ENCODE assay signal across 14 mouse cellular contexts in the genomic region with DNA sequence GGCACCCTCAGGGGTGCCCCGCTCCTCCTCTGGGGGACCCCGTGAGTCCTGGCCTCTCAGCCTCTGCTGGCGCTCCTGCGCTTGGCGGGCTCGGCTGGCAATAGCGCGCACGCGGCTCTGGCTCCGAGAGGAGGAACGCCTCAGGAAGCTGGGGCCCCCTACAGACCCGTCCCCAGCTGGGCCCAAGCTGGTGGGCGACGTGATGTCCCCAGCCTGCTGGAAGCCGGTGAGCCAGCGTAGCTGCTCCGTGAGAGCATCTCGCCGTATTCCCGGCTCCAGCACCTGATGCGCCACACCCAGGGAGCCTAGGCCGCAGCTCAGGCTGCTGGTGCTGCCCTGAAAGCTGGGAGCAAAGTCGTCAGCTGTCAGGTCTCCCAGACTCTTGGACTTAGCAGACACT. TPM values are rescaled to one million over a fixed set of nuclear protein-coding genes. Genes with fewer than 3 reads are reported as not detected.
DNase-seq lines count a peak whose midpoint lies in the region; ATAC-seq lines count a peak whose summit lies in the region.
"Had no signal": no experiment of that assay in that cellular context is flagged by ENCODE, and none has a peak within 500 bp of the region (broad histone marks: within the 10 kb centered on the region; RNA-seq: fewer than 3 reads in every experiment).

No protein-coding gene starts in this region.

- peak overlapping the region; percentile 23; the same call in 1 of the 2 replicates for H3K9ac ChIP-seq in intestine, embryonic 16.5 days (ENCODE audit: low read depth, low read length)
- H3K9ac ChIP-seq in intestine, embryonic 15.5 days, result no peak overlapping the region
- peak overlapping the region; percentile 46; the same call in 1 of the 2 replicates for H3K9ac ChIP-seq in forebrain, embryonic 13.5 days
- H3K9ac ChIP-seq in midbrain, embryonic 16.5 days (ENCODE audit: low read depth, low read length), result peak overlapping the region; percentile 45; the same call in 1 of the 2 replicates

- no peak overlapping the region for H3K4me2 ChIP-seq in intestine, embryonic 16.5 days (ENCODE audit: low read depth, low read length)
- H3K4me2 ChIP-seq in intestine, embryonic 15.5 days (replicated peaks), result no peak overlapping the region
- H3K4me2 ChIP-seq in forebrain, embryonic 13.5 days, result no peak overlapping the region
- no peak overlapping the region for H3K4me2 ChIP-seq in midbrain, embryonic 16.5 days (ENCODE audit: low read length)

- peak; percentile 25 for DNase-seq in R1 (ENCODE audit: low read depth, low spot score)
- no peak for DNase-seq in left cerebral cortex, postnatal 36 days (ENCODE audit: low spot score in 2 of 2)
- DNase-seq: adrenal gland, postnatal 25 days; cerebellum, adult 9-10 months; heart, adult 18-20 months; kidney, adult 8-10 months; right cerebral cortex, postnatal 25 days had no signal

- H3K27me3 ChIP-seq in intestine, embryonic 16.5 days (replicated peaks; ENCODE audit: control insufficient read depth, insufficient read depth, low read length), result no peaks in the 10 kb centered on the region
- H3K27me3 ChIP-seq in intestine, embryonic 15.5 days (replicated peaks), result no peaks in the 10 kb centered on the region; the same call in 1 of the 2 replicates
- H3K27me3 ChIP-seq in forebrain, embryonic 13.5 days, result peaks cover 25% of the 10 kb centered on the region
- peaks cover 5% of the 10 kb centered on the region; the same call in 1 of the 2 replicates for H3K27me3 ChIP-seq in midbrain, embryonic 16.5 days (ENCODE audit: control insufficient read depth, insufficient read depth, low read depth, low read length)

- ATAC-seq in intestine, embryonic 16.5 days, result no peak
- ATAC-seq in intestine, embryonic 15.5 days, result no peak
- ATAC-seq in forebrain, embryonic 13.5 days, result no peak
- ATAC-seq in midbrain, embryonic 16.5 days, result no peak
- no peak for ATAC-seq in inflammation-experienced regulatory T-cells, adult 6 months

- 0 out of 2 replicates have a peak, but pooled peaks cover 6% of the 10 kb centered on the region for H3K36me3 ChIP-seq in intestine, embryonic 16.5 days (ENCODE audit: control insufficient read depth, insufficient read depth, low read length)
- H3K36me3 ChIP-seq in intestine, embryonic 15.5 days, result peaks cover 24% of the 10 kb centered on the region
- H3K36me3 ChIP-seq in forebrain, embryonic 13.5 days (ENCODE audit: poor library complexity, severe bottlenecking), result peaks cover 34% of the 10 kb centered on the region
- peaks cover 10% of the 10 kb centered on the region for H3K36me3 ChIP-seq in midbrain, embryonic 16.5 days (ENCODE audit: control insufficient read depth, insufficient read depth, low read length)

- 27% methylated on average over 24 of the region's 24 CpGs for WGBS in intestine, embryonic 16.5 days
- 27% methylated on average over 24 of the region's 24 CpGs for WGBS in intestine, embryonic 15.5 days
- WGBS in forebrain, embryonic 13.5 days, result 18% methylated on average over 24 of the region's 24 CpGs
- 20% methylated on average over 24 of the region's 24 CpGs for WGBS in midbrain, embryonic 16.5 days

- intact Hi-C loops in left cerebral cortex, postnatal 36 days (cut with DNase I), result no loop called here

- peaks cover 20% of the 10 kb centered on the region for H3K4me1 ChIP-seq in intestine, embryonic 16.5 days (ENCODE audit: control insufficient read depth, insufficient read depth, low read length)
- peaks cover 33% of the 10 kb centered on the region for H3K4me1 ChIP-seq in intestine, embryonic 15.5 days (replicated peaks)
- peaks cover 19% of the 10 kb centered on the region for H3K4me1 ChIP-seq in forebrain, embryonic 13.5 days
- H3K4me1 ChIP-seq in midbrain, embryonic 16.5 days (ENCODE audit: control insufficient read depth, insufficient read depth, low read length), result peaks cover 4% of the 10 kb centered on the region; the same call in 1 of the 2 replicates

- no peak overlapping the region for H3K27ac ChIP-seq in intestine, embryonic 16.5 days (ENCODE audit: low read length)
- H3K27ac ChIP-seq in intestine, embryonic 15.5 days, result no peak overlapping the region
- H3K27ac ChIP-seq in forebrain, embryonic 13.5 days, result no peak overlapping the region
- H3K27ac ChIP-seq in midbrain, embryonic 16.5 days (ENCODE audit: low read length), result no peak overlapping the region

- no peaks in the 10 kb centered on the region for H3K9me3 ChIP-seq in intestine, embryonic 16.5 days (ENCODE audit: control insufficient read depth, low read length)
- H3K9me3 ChIP-seq in intestine, embryonic 15.5 days, result no peaks in the 10 kb centered on the region
- H3K9me3 ChIP-seq in forebrain, embryonic 13.5 days (replicated peaks), result no peaks in the 10 kb centered on the region
- no peaks in the 10 kb centered on the region for H3K9me3 ChIP-seq in midbrain, embryonic 16.5 days (replicated peaks; ENCODE audit: control insufficient read depth, low read length, poor library complexity, severe bottlenecking)

- H3K4me3 ChIP-seq in intestine, embryonic 16.5 days (ENCODE audit: low read length), result no peak overlapping the region
- H3K4me3 ChIP-seq in intestine, embryonic 15.5 days (replicated peaks), result no peak overlapping the region
- H3K4me3 ChIP-seq in forebrain, embryonic 13.5 days, result no peak overlapping the region
- H3K4me3 ChIP-seq in midbrain, embryonic 16.5 days (ENCODE audit: low read depth, low read length), result no peak overlapping the region

RNA-seq across cellular contexts. Expression of gene Pank4, which starts 19.8 kb away (rescaled TPM):
- polyA plus RNA-seq in intestine, embryonic 16.5 days (2015; fragmentation: Nextera tagmentation; extraction: Ambion mirVana), result 32.4 and 34.2 TPM in 2 replicates
- 34.2 and 36.1 TPM in 2 replicates for polyA plus RNA-seq in intestine, embryonic 15.5 days (2015; fragmentation: Nextera tagmentation; extraction: Ambion mirVana)
- 41.1 and 45.0 TPM in 2 replicates for polyA plus RNA-seq in forebrain, embryonic 13.5 days (2015; fragmentation: Nextera tagmentation; extraction: Ambion mirVana)
- 42.1 and 45.5 TPM in 2 replicates for polyA plus RNA-seq in midbrain, embryonic 16.5 days (2015; fragmentation: Nextera tagmentation; extraction: Ambion mirVana)
- polyA plus RNA-seq in inflammation-experienced regulatory T-cells, adult 6 months (2017; shearing (Covaris generic)), result 10 to 100 TPM; 22.1 to 59.6 (median 49.1) TPM
- total RNA-seq in left cerebral cortex, postnatal 36 days (2021), result 10 to 100 TPM; 35.2 to 46.6 TPM

RNA-seq across cellular contexts. Expression of gene Hes5, which starts 23.0 kb away (rescaled TPM):
- polyA plus RNA-seq in intestine, embryonic 16.5 days (2015; fragmentation: Nextera tagmentation; extraction: Ambion mirVana), result 1.3 and 1.4 TPM in 2 replicates
- polyA plus RNA-seq in intestine, embryonic 15.5 days (2015; fragmentation: Nextera tagmentation; extraction: Ambion mirVana), result 1.8 and 2.5 TPM in 2 replicates
- 243 and 266 TPM in 2 replicates for polyA plus RNA-seq in forebrain, embryonic 13.5 days (2015; fragmentation: Nextera tagmentation; extraction: Ambion mirVana)
- 107 and 135 TPM in 2 replicates for polyA plus RNA-seq in midbrain, embryonic 16.5 days (2015; fragmentation: Nextera tagmentation; extraction: Ambion mirVana)
- 1 to 10 TPM in 2 of 3 experiments, not detected in 1; 1.2 to 1.3 TPM for polyA plus RNA-seq in inflammation-experienced regulatory T-cells, adult 6 months (2017; shearing (Covaris generic))
- total RNA-seq in left cerebral cortex, postnatal 36 days (2021), result 10 to 100 TPM; 36.5 to 38.6 TPM
- total RNA-seq: adrenal gland, postnatal 25 days; MEL; monocyte, adult 5-6 weeks had no signal

RNA-seq across cellular contexts. Expression of gene Tnfrsf14, which starts 55.4 kb away (rescaled TPM):
- 2.3 and 3.5 TPM in 2 replicates for polyA plus RNA-seq in intestine, embryonic 16.5 days (2015; fragmentation: Nextera tagmentation; extraction: Ambion mirVana)
- 3.0 and 3.6 TPM in 2 replicates for polyA plus RNA-seq in intestine, embryonic 15.5 days (2015; fragmentation: Nextera tagmentation; extraction: Ambion mirVana)
- 0.14 and 0.28 TPM in 2 replicates for polyA plus RNA-seq in forebrain, embryonic 13.5 days (2015; fragmentation: Nextera tagmentation; extraction: Ambion mirVana)
- 0.42 TPM in 1 of 2 replicates, not detected in the other for polyA plus RNA-seq in midbrain, embryonic 16.5 days (2015; fragmentation: Nextera tagmentation; extraction: Ambion mirVana)
- 100 to 1,000 TPM in 2 of 3 experiments, 10 to 100 TPM in 1; 10.2 to 157 (median 117) TPM for polyA plus RNA-seq in inflammation-experienced regulatory T-cells, adult 6 months (2017; shearing (Covaris generic))
- 1 to 10 TPM; 1.5 to 2.1 TPM for total RNA-seq in left cerebral cortex, postnatal 36 days (2021)

Comparison
In these comparisons a context has a peak if more than half of its experiments do, and no peak if none do; other contexts are left out.
1. RNA of gene Hes5, which starts 23.0 kb away (polyA plus RNA-seq): 243 to 266 TPM in forebrain, embryonic 13.5 days and 107 to 135 TPM in midbrain, embryonic 16.5 days; 1.8 to 2.5 TPM in intestine, embryonic 15.5 days, 1.3 to 1.4 TPM in intestine, embryonic 16.5 days and 1.2 to 1.3 TPM in inflammation-experienced regulatory T-cells, adult 6 months; every median in the first group is over 10 times any median in the second.